Mouse (Mus musculus) cerebellum, adult 9-10 months (tissue): Measurements from ENCODE around the gene Pi16.

Experiments
- DNase-seq: peaks from one replicate; pipeline ENCODE4 v3.0.0; 2022

The Pi16 gene

DNA sequence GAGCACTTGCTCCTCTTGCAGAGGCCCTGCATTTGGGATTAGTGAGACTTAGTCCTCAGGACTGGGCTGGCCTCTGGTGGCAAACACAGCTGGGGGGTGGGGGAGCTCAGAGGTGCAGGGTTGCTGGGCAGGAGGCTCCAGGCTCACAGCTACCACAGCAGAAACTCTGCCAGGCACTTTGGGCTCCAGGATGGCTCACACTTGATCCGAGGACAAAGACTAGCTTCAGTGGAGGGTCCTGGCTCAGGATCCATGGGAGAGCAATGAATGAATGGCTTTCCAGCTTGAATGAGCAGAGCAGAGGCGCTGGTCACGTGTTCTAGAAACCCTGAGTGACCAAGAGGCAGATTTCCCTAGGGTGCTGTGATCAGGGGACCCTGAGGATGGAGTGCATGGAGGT lies 41.4 kb downstream of the Pi16 start:
- no peak for DNase-seq

DNA sequence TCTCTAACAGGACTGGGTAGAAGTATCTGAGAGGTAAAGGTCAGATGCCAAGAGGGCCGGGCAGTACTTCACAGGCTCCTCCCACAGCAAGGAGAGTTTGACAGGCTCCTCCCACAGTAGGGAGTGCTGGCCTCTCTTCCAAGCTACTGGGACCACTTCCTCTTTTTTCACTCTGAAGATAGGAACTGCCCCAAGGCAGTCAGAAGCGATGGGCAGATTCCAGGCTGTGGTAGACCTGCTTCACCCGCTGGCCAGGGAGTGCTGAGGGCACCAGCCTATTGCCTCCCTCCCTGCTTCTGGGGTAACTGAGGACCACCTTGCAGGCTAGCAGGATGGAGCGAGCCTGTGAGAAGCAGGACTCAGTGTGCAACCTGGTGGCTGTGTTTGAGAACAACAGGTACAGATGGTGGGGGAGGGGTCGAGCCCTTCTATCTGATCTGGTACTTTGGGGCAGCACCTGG lies 43.3 kb downstream of the Pi16 start, which contains the start of gene Fgd2:
Gene Fgd2 (plus strand): TSS at position 154 of the 461 bp plus-strand sequence.
- DNase-seq, result no peak

DNA sequence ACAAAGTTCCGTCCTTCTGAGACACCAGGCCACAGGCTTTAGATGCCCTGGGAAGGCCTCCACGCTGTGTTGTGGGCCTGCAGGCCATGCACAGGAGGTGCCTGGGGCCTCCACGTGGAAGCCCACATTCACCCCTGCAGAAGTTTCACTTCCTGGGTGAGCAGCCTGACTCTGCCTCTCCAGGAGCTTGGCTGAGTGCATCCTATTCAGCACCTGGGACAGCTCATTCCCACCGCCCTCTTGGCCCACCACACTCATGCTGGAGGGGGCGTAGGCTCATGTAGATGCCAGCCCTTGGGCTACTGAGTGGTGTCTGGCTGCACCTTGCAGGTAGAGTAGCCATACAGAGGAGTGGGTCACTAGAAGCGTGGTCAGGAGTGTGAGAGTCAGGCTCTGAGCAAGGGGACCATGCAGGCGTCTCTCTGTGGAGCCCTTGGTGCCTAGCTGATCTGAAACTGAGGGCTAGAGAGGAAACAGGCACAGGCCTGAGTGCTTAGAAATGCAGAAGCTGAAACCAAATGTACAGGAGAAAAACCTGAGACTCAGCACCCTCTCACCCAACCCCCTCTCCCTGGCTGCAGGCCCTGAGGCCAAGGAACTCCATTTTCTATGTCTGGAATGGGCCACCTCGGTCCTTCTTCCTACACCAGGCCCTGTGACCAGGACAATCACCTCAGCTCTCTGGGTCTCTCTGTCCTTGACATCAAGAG lies 44.7 kb downstream of the Pi16 start:
- no peak for DNase-seq

DNA sequence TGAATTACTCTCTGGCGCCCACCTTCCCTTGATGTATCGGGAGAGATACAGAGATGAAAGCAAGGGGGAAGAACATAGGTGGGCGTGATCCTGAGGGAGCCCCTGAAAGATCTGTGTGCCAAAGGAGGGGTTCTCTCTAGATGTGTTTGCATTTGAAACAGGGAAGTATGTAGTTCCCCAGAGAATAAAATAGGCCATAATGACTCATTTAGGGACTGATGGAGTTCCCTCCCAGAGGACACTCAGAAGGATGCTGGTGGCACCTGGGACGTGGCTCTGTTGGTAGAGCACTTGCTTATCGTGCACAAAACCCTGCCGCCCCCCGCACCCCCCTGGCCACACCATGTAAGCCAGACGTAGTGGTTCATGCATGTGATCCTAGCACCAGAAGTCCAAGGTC lies 45.6 kb downstream of the Pi16 start:
- DNase-seq, result no peak

DNA sequence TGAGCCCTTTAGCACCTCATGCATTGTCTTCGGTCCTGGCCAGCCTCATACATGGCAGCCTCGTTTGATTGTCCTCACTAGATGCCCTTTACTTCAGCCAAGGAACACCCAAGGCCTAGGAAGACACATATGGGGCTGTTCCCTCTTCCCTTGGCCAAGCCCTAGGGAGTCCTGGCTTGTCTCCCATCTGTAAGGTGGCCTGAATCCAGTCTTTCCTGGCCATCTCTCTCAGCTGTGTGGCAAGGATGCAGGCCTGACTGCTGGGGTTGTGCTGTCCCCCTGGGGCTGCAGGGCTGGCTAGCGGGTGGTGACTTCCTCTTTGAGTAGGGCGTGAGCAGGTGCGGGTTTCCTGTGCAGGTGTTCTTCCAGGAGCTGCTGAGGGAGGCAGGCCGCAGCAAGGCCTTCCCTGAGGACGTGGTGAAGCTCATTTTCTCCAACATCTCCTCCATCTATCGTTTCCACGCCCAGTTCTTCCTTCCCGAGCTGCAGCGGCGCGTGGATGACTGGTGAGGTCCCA lies 47.7 kb downstream of the Pi16 start:
- DNase-seq, result peak; percentile 69

DNA sequence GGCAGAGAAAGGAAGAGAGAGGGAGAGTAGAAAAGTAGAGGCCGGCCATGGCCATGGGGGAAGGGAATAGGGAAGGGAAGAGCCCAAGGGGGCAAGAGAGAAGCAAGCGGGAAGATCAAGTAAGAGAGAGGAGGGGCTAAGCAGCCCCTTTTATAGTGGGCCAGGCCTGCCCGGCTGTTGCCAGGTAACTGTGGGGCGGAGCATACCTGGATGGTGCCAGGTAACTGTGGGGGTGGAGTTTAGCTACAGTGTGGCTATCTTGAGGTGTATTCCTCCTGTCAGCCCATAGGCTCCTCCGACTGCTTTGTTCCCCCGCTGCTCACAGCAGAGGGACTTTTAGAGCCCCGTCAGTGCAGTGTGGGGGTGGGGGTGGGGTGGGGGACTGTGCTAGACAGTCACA lies 51.2 kb downstream of the Pi16 start:
- no peak for DNase-seq

DNA sequence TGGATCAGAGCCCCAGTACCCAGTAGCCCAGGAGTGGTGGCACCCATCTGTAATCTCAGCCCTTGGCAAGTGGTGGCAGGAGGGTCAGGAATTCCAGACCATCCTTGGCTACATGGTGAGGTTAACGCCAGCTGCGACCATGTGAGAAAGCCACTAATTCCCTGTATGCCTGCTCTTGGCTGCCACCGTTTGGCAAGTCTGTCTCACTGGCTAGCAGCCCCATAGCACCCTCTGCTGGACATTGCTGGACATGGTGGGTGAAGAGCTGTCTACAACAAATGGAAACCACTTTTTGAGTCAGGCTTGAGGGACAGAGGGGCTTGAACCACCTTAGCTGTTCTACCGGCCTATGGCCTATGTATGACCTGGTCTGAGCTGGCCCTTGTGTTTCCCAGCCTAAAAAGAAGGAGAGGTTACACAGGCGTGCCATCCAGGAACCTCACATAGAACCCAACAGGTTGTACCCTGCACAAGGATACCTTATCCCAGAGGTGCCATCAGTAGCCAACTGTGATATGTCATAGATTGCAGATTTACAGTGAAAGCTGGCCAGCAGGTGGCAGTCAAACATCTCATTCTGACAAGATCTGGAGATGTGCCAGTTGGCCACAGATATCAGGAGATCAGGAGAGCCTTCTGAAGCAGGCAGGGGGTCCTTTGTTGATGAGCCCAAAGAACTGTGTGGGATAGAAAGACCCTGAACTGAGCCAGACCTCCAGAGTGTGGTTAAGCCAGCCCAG lies 53.7 kb downstream of the Pi16 start:
- peak; percentile 95 for DNase-seq

DNA sequence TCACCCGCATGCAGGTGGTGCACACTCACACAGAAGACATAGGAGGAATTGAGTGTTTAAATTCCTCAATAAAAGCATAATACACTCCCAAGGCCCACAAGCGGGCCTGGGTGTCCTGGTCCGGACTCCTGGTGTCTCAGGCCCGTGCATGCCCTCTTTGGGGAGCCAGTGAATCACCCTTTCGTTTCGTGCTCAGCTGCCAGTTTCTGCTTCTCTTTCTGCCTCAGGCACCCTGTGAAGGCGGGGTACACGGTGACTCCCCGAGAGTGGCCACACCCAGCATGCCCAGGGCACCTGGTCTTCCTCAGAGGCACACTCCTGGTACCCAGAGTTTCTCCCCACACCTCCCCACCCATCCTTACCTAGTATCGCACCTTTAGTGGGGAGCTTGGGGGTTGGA lies 58.4 kb downstream of the Pi16 start:
- DNase-seq, result no peak

DNA sequence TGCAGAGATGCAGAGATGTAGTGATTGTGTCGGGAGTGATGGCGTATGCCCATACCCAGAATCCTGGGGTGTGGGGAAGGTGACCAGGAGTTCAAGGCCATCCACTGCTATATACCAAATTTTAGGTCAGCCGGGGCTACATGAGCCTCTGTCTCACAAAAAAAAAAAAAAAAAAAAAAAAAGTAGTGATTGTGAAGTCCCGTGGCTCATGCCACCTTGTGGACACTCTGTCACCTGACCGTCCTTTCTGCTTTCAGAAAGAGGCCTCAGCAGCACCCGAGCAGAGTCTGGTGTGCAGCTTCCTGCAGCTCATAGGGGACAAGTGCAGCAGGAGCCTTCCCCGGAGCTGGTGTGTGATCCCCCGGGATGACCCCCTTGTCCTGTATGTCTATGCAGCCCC lies 60.6 kb downstream of the Pi16 start:
- DNase-seq, result no peak
